Mouse (Mus musculus) stomach, embryonic 16.5 days (tissue): ENCODE data around the gene Cflar. TPM values are rescaled to one million over a fixed set of nuclear protein-coding genes. Genes with fewer than 3 reads are reported as not detected.

ENCODE experiments used
- ATAC-seq: fragments of 200-750 bp; cut with Nextera tagmentation; 2 replicates; pipeline ENCODE4 v1.8.0; 2017; ENCODE audit warnings: moderate number of reproducible peaks, moderate TSS enrichment; ENCODE audit not compliant: insufficient read depth, low FRiP score
- H3K27ac ChIP-seq: fragments of 300-500 bp; sonication (generic); 2 replicates; pipeline ENCODE4 v1.5.1; 2014; ENCODE audit warnings: low read length
- H3K27me3 ChIP-seq: fragments of 300-500 bp; sonication (generic); 2 replicates; pipeline ENCODE4 v1.6.1; 2014; ENCODE audit warnings: low read length, control low read depth, mixed read lengths; ENCODE audit not compliant: control insufficient read depth, insufficient read depth
- H3K36me3 ChIP-seq: fragments of 300-500 bp; sonication (generic); 2 replicates; pipeline ENCODE4 v1.6.1; 2014; ENCODE audit warnings: low read length; ENCODE audit not compliant: control insufficient read depth, insufficient read depth
- H3K4me1 ChIP-seq: fragments of 300-500 bp; sonication (generic); 2 replicates; pipeline ENCODE4 v1.6.1; 2014; ENCODE audit warnings: low read length, control low read depth, mixed read lengths; ENCODE audit not compliant: control insufficient read depth, insufficient read depth
- H3K4me2 ChIP-seq: fragments of 300-500 bp; sonication (generic); 2 replicates; pipeline ENCODE4 v1.6.1; 2014; ENCODE audit warnings: low read depth, low read length, mixed read lengths
- H3K4me3 ChIP-seq: fragments of 300-500 bp; sonication (generic); replicated peaks from 2 replicates; pipeline ENCODE4 v1.5.1; 2014; ENCODE audit warnings: mild to moderate bottlenecking, low read length
- H3K9ac ChIP-seq: fragments of 300-500 bp; sonication (generic); 2 replicates; pipeline ENCODE4 v1.6.1; 2014; ENCODE audit warnings: low read length
- H3K9me3 ChIP-seq: fragments of 300-500 bp; sonication (generic); replicated peaks from 2 replicates; pipeline ENCODE4 v1.6.1; 2016; ENCODE audit warnings: low read length, control low read depth; ENCODE audit not compliant: control insufficient read depth
- WGBS: fragments of 180-500 bp; shearing (Covaris S2); extraction: QIAGEN DNeasy Blood & Tissue Kit; methylation state at CpG from one replicate; pipeline ENCODE4 v1.1.7; 2014; 5-methylcytosine and 5-hydroxymethylcytosine counted together
- polyA plus RNA-seq: library from polyadenylated mRNA; unstranded; fragments of >200 nt; fragmentation: Nextera tagmentation; extraction: Ambion mirVana; gene quantifications from 2 replicates; pipeline ENCODE4 v1.2.1, GENCODE M21; 2015

Gene Cflar
- polyA plus RNA-seq, 1 experiment from 2014 or later: 34.2 TPM

- Histone ChIP-seq H3K36me3 (no peaks in the 10 kb centered on the region; the same call in 1 of the 2 replicates), H3K4me1 (peaks cover 8% of the 10 kb centered on the region; the same call in 1 of the 2 replicates), H3K27me3 (no peaks in the 10 kb centered on the region), H3K4me3 (no peak overlapping the region), H3K9me3 (no peaks in the 10 kb centered on the region), H3K4me2 (no peak overlapping the region), H3K9ac (no peak overlapping the region), H3K27ac (no peak overlapping the region)
- WGBS: 57% methylated on average over 7 of the region's 7 CpGs
- ATAC-seq: no peak
Observed at GRCm38 (mm10) chr1:58716162-58716882, 5.0 kb downstream of the Cflar start.

DNA sequence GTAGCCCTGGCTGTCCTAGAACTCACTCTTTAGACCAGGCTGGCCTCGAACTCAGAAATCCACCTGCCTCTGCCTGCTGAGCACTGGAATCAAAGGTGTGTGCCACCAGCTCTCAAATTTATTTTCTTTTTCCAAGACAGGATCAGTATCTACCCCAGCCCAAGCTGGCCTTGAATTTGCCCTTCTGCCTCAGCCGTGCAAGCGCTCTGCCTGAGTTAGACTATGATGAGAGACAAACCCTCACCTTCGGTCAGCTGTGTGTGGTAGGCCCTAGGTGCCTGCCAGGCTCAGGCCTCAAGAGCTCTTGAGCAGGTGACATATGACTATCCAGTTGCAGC lies 5.5 kb downstream of the Cflar start:
- Histone ChIP-seq H3K36me3 (no peaks in the 10 kb centered on the region; the same call in 1 of the 2 replicates), H3K4me2 (no peak overlapping the region), H3K27ac (no peak overlapping the region), H3K27me3 (no peaks in the 10 kb centered on the region), H3K9ac (no peak overlapping the region), H3K4me3 (no peak overlapping the region), H3K4me1 (peaks cover 8% of the 10 kb centered on the region; the same call in 1 of the 2 replicates), H3K9me3 (no peaks in the 10 kb centered on the region)
- no peak for ATAC-seq
- 94% methylated on average over 4 of the region's 4 CpGs for WGBS

DNA sequence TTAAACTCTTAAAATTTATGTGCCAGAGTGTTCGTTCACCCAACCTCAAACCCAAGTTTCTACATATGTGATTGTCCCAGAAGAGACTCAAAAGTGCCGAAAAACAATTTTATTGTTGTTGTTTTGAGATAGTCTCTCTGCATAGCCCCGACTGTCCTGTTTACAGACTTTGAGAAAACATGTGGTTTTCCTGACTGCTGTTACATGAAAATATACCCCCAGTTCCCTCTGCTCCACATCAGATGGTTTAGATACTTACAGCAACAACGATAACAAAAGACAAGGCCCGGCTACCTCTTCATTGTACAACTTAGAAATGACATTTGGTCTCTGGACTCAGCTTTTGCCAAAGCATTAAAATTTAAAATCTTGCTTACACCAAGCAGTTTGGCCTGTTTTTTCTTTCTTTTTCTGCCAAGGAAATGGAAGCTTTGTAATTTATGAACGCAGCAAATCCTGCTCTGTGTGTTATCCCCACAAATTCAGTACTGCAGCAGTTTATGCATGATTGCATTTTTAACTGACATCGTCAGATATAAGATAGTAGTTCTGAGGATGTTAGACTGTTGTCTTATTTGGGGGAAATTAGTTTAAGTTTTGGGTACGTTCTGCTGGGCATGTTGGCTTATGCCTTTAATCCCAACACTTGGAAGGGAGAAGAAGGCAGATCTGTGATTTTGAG lies 6.4 kb downstream of the Cflar start:
- H3K4me2 ChIP-seq: no peak overlapping the region
- H3K4me3 ChIP-seq: no peak overlapping the region
- peaks cover 8% of the 10 kb centered on the region; the same call in 1 of the 2 replicates for H3K4me1 ChIP-seq
- no peak overlapping the region for H3K9ac ChIP-seq
- H3K27ac ChIP-seq: no peak overlapping the region
- H3K9me3 ChIP-seq: no peaks in the 10 kb centered on the region
- ATAC-seq: no peak
- no peaks in the 10 kb centered on the region for H3K27me3 ChIP-seq
- WGBS: 94% methylated on average over 8 of the region's 8 CpGs
- no peaks in the 10 kb centered on the region; the same call in 1 of the 2 replicates for H3K36me3 ChIP-seq

GRCm38 (mm10) chr1:58719356-58719945 lies 8.1 kb downstream of the Cflar start:
- H3K4me3 ChIP-seq: no peak overlapping the region

GRCm38 (mm10) chr1:58720090-58720489 lies 8.8 kb downstream of the Cflar start:
- no peaks in the 10 kb centered on the region for H3K9me3 ChIP-seq
- no peak overlapping the region for H3K4me3 ChIP-seq
- no peaks in the 10 kb centered on the region for H3K27me3 ChIP-seq
- WGBS: 87% methylated on average over 8 of the region's 8 CpGs
- no peak overlapping the region for H3K27ac ChIP-seq
- H3K4me1 ChIP-seq: peaks cover 3% of the 10 kb centered on the region; the same call in 1 of the 2 replicates
- H3K4me2 ChIP-seq: no peak overlapping the region
- H3K9ac ChIP-seq: no peak overlapping the region
- H3K36me3 ChIP-seq: no peaks in the 10 kb centered on the region; the same call in 1 of the 2 replicates
- no peak for ATAC-seq

More at GRCm38 (mm10) chr1:58719356-58719945, 8.1 kb downstream of the Cflar start:
- Histone ChIP-seq H3K9ac (no peak overlapping the region), H3K4me2 (no peak overlapping the region), H3K4me1 (peaks cover 4% of the 10 kb centered on the region), H3K27ac (no peak overlapping the region), H3K27me3 (no peaks in the 10 kb centered on the region), H3K36me3 (no peaks in the 10 kb centered on the region; the same call in 1 of the 2 replicates), H3K9me3 (no peaks in the 10 kb centered on the region)
- ATAC-seq: no peak
- WGBS: 84% methylated on average over 7 of the region's 7 CpGs

DNA sequence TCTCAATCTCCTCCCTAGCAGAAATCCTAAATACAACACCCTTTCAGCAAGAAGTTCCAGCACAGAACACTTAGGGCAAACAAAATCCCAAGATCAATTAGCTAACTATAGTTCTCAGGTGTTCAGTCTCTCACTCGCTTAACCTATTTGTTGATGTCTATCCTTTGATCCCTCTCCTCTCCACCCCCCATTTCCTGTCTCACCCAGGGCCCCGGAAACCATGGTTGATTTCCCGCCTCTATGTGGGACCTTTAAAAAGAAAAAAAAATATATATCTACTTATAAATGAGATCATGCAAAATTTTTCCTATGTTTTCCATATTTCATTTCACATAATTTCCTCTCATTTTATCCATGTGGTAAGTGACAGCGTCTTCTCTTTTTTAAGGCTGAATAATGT lies 9.7 kb downstream of the Cflar start:
- Histone ChIP-seq H3K27me3 (no peaks in the 10 kb centered on the region), H3K9ac (no peak overlapping the region), H3K4me3 (no peak overlapping the region), H3K36me3 (no peaks in the 10 kb centered on the region; the same call in 1 of the 2 replicates), H3K9me3 (no peaks in the 10 kb centered on the region), H3K27ac (no peak overlapping the region), H3K4me1 (peaks cover 7% of the 10 kb centered on the region; the same call in 1 of the 2 replicates), H3K4me2 (no peak overlapping the region)
- 59% methylated on average over 4 of the region's 4 CpGs for WGBS
- no peak for ATAC-seq

GRCm38 (mm10) chr1:58722115-58722938 lies 11.0 kb downstream of the Cflar start:
- H3K27ac ChIP-seq: no peak overlapping the region
- H3K9me3 ChIP-seq: no peaks in the 10 kb centered on the region
- no peaks in the 10 kb centered on the region; the same call in none of the 2 replicates for H3K36me3 ChIP-seq
- no peak for ATAC-seq
- H3K4me3 ChIP-seq: no peak overlapping the region
- H3K4me2 ChIP-seq: no peak overlapping the region
- no peak overlapping the region for H3K9ac ChIP-seq
- 84% methylated on average over 11 of the region's 11 CpGs for WGBS
- no peaks in the 10 kb centered on the region for H3K27me3 ChIP-seq
- H3K4me1 ChIP-seq: peaks cover 7% of the 10 kb centered on the region; the same call in 1 of the 2 replicates

- no peak overlapping the region for H3K9ac ChIP-seq
- no peak overlapping the region for H3K4me3 ChIP-seq
- H3K36me3 ChIP-seq: peaks cover 6% of the 10 kb centered on the region; the same call in 1 of the 2 replicates
- H3K27me3 ChIP-seq: no peaks in the 10 kb centered on the region
- WGBS: 68% methylated on average over 7 of the region's 7 CpGs
- H3K27ac ChIP-seq: no peak overlapping the region
- H3K4me2 ChIP-seq: no peak overlapping the region
- no peaks in the 10 kb centered on the region for H3K9me3 ChIP-seq
- peaks cover 7% of the 10 kb centered on the region; the same call in 1 of the 2 replicates for H3K4me1 ChIP-seq
- ATAC-seq: no peak
Observed at GRCm38 (mm10) chr1:58723062-58723808, 11.9 kb downstream of the Cflar start.
